ENCODE assay signal across 8 mouse cellular contexts in genomic region chr4:107066252-107067124, GRCm38 (mm10). TPM values are rescaled to one million over a fixed set of nuclear protein-coding genes. Genes with fewer than 3 reads are reported as not detected.
DNase-seq lines count a peak whose midpoint lies in the region; ATAC-seq lines count a peak whose summit lies in the region.

Mrpl37 (minus strand) TSS chr4:107066868.
Cyb5rl (plus strand) TSS chr4:107066988.

- H3K4me2 ChIP-seq in forebrain, embryonic 14.5 days (ENCODE audit: low read length), result peak within 1 kb of the TSS; percentile 99
- H3K4me2 ChIP-seq in neural tube, embryonic 15.5 days, result peak within 1 kb of the TSS; percentile 99

- peak within 1 kb of the TSS; percentile 87 for H3K4me3 ChIP-seq in forebrain, embryonic 14.5 days (ENCODE audit: low read depth, low read length)
- peak within 1 kb of the TSS; percentile 88 for H3K4me3 ChIP-seq in neural tube, embryonic 15.5 days (replicated peaks)

- peaks cover 30% of the 10 kb centered on the region for H3K36me3 ChIP-seq in forebrain, embryonic 14.5 days (ENCODE audit: control insufficient read depth, insufficient read depth, low read length)
- peaks cover 30% of the 10 kb centered on the region for H3K36me3 ChIP-seq in neural tube, embryonic 15.5 days

- ATAC-seq in forebrain, embryonic 14.5 days, result peak; percentile 100
- ATAC-seq in neural tube, embryonic 15.5 days (ENCODE audit: low FRiP score), result peak; percentile 100

- H3K9me3 ChIP-seq in forebrain, embryonic 14.5 days (replicated peaks; ENCODE audit: control insufficient read depth, low read length), result no peaks in the 10 kb centered on the region
- no peaks in the 10 kb centered on the region for H3K9me3 ChIP-seq in neural tube, embryonic 15.5 days (replicated peaks)

- peaks cover 12% of the 10 kb centered on the region for H3K4me1 ChIP-seq in forebrain, embryonic 14.5 days (ENCODE audit: control insufficient read depth, insufficient read depth, low read length)
- peaks cover 20% of the 10 kb centered on the region for H3K4me1 ChIP-seq in neural tube, embryonic 15.5 days

- no peaks in the 10 kb centered on the region for H3K27me3 ChIP-seq in forebrain, embryonic 14.5 days (replicated peaks; ENCODE audit: control insufficient read depth, insufficient read depth, low read length)
- no peaks in the 10 kb centered on the region for H3K27me3 ChIP-seq in neural tube, embryonic 15.5 days (replicated peaks)

- under 1% methylated on average over 60 of the region's 60 CpGs for WGBS in forebrain, embryonic 14.5 days
- under 1% methylated on average over 60 of the region's 60 CpGs for WGBS in neural tube, embryonic 15.5 days

- H3K27ac ChIP-seq in forebrain, embryonic 14.5 days (ENCODE audit: low read depth, low read length), result no peak within 1 kb of the TSS
- peak within 1 kb of the TSS; percentile 72 for H3K27ac ChIP-seq in neural tube, embryonic 15.5 days (replicated peaks)

- peak within 1 kb of the TSS; percentile 84 for H3K9ac ChIP-seq in forebrain, embryonic 14.5 days (ENCODE audit: low read length)
- H3K9ac ChIP-seq in neural tube, embryonic 15.5 days (replicated peaks), result peak within 1 kb of the TSS; percentile 89

- intact Hi-C loops in heart, postnatal 14 days (cut with DNase I), result loop anchor here (5.0 kb wide), 2 partner anchors 96 to 154 kb away; partner anchors contain the start of gene Ssbp3

- DNase-seq in ES-CJ7 (ENCODE audit: low read depth, low spot score), result peak; percentile 97
- peak; percentile 95 for DNase-seq in cerebellum, adult 11 months
- peak; percentile 98 for DNase-seq in forebrain, embryonic 14.5 days (ENCODE audit: low spot score)
- peak; percentile 93 to 97 for DNase-seq in heart, postnatal 14 days
- peak; percentile 96 for DNase-seq in layer of hippocampus, adult 11-12 months (ENCODE audit: low spot score)
- peak; percentile 96 to 97 for DNase-seq in lung, adult 18-20 months
- peak; percentile 97 for DNase-seq in testis, postnatal 14 days (ENCODE audit: low spot score)

RNA-seq across cellular contexts. Expression of gene Mrpl37, which starts in this region (rescaled TPM):
- 94.0 and 95.6 TPM in 2 replicates for polyA plus RNA-seq in forebrain, embryonic 14.5 days (2014; fragmentation: Nextera tagmentation; extraction: Ambion mirVana)
- total RNA-seq in heart, postnatal 14 days (2021), result 10 to 100 TPM; 90.0 to 98.9 TPM
- 84.9 and 85.5 TPM in 2 replicates for polyA plus RNA-seq in neural tube, embryonic 15.5 days (2015; fragmentation: Nextera tagmentation; extraction: Ambion mirVana)

RNA-seq across cellular contexts. Expression of gene Cyb5rl, which starts in this region (rescaled TPM):
- polyA plus RNA-seq in forebrain, embryonic 14.5 days (2014; fragmentation: Nextera tagmentation; extraction: Ambion mirVana), result 3.6 and 4.1 TPM in 2 replicates
- 10 to 100 TPM; 11.7 to 14.5 TPM for total RNA-seq in heart, postnatal 14 days (2021)
- polyA plus RNA-seq in neural tube, embryonic 15.5 days (2015; fragmentation: Nextera tagmentation; extraction: Ambion mirVana), result 4.4 and 4.7 TPM in 2 replicates
